Mouse (Mus musculus) embryonic fibroblast, embryonic 13.5 days (primary cell): Measurements from ENCODE around the gene Ndufb10.

Experiments used
- CTCF ChIP-seq: IDR thresholded peaks from 2 replicates; pipeline ENCODE4 v1.5.1; 2011; ENCODE audit warnings: mild to moderate bottlenecking, control low read depth, low read length, moderate library complexity, borderline replicate concordance; ENCODE audit not compliant: insufficient read depth
- POLR2A ChIP-seq: IDR thresholded peaks from 2 replicates; pipeline ENCODE4 v1.6.1; 2011; ENCODE audit warnings: low read depth, mild to moderate bottlenecking, control low read depth, low read length, moderate library complexity

- TF ChIP-seq CTCF = no peak
- no peak for TF ChIP-seq POLR2A
Measured at GRCm38 (mm10) chr17:24742307-24742706, 18.0 kb upstream of the Ndufb10 start.
